Mouse (Mus musculus): ENCODE results near the gene Ttc7b.

Gene Ttc7b

GRCm38 (mm10) chr12:100328998-100329397 is 191.6 kb downstream of the Ttc7b start:
- DNase-seq (ENCODE audit: low spot score) = no peak

- DNase-seq (ENCODE audit: low spot score) = no peak
Measured at GRCm38 (mm10) chr12:100328557-100328956, 192.1 kb downstream of the Ttc7b start.

- DNase-seq (ENCODE audit: low spot score) = no peak
Measured at GRCm38 (mm10) chr12:100326732-100327131, 193.9 kb downstream of the Ttc7b start.

- DNase-seq (ENCODE audit: low spot score) = no peak
Measured at GRCm38 (mm10) chr12:100325618-100326017, 195.0 kb downstream of the Ttc7b start.

- DNase-seq (ENCODE audit: low spot score) = no peak
Measured at GRCm38 (mm10) chr12:100325212-100325611, 195.4 kb downstream of the Ttc7b start.

GRCm38 (mm10) chr12:100323641-100324040 is 197.0 kb downstream of the Ttc7b start:
- DNase-seq (ENCODE audit: low spot score) = no peak

- no peak for DNase-seq (ENCODE audit: low spot score)
Measured at GRCm38 (mm10) chr12:100322225-100322624, 198.4 kb downstream of the Ttc7b start.

GRCm38 (mm10) chr12:100321545-100321944 is 199.1 kb downstream of the Ttc7b start:
- DNase-seq (ENCODE audit: low spot score) = no peak

- DNase-seq (ENCODE audit: low spot score) = no peak
Measured at GRCm38 (mm10) chr12:100319746-100320145, 200.9 kb downstream of the Ttc7b start.

- DNase-seq (ENCODE audit: low spot score) = no peak
Measured at GRCm38 (mm10) chr12:100317936-100318335, 202.7 kb downstream of the Ttc7b start.

GRCm38 (mm10) chr12:100316094-100316493 is 204.5 kb downstream of the Ttc7b start:
- no peak for DNase-seq (ENCODE audit: low spot score)

GRCm38 (mm10) chr12:100315119-100315885 is 205.3 kb downstream of the Ttc7b start:
- no peak for DNase-seq (ENCODE audit: low spot score)

- no peak for DNase-seq (ENCODE audit: low spot score)
Measured at GRCm38 (mm10) chr12:100313785-100314375, 206.7 kb downstream of the Ttc7b start.

- no peak for DNase-seq (ENCODE audit: low spot score)
Measured at GRCm38 (mm10) chr12:100313209-100313608, 207.4 kb downstream of the Ttc7b start.

- no peak for DNase-seq (ENCODE audit: low spot score)
Measured at GRCm38 (mm10) chr12:100310471-100311392, 209.9 kb downstream of the Ttc7b start.

- DNase-seq (ENCODE audit: low spot score) = no peak
Measured at GRCm38 (mm10) chr12:100309201-100309600, 211.4 kb downstream of the Ttc7b start.

- peak; percentile 41 for DNase-seq (ENCODE audit: low spot score)
Measured at GRCm38 (mm10) chr12:100307501-100308260, 212.9 kb downstream of the Ttc7b start.

- DNase-seq (ENCODE audit: low spot score) = no peak
Measured at GRCm38 (mm10) chr12:100306336-100306735, 214.3 kb downstream of the Ttc7b start.

GRCm38 (mm10) chr12:100305051-100305673 is 215.5 kb downstream of the Ttc7b start:
- peak; percentile 59 for DNase-seq (ENCODE audit: low spot score)

- DNase-seq (ENCODE audit: low spot score) = no peak
Measured at GRCm38 (mm10) chr12:100304280-100304679, 216.3 kb downstream of the Ttc7b start.

- DNase-seq (ENCODE audit: low spot score) = no peak
Measured at GRCm38 (mm10) chr12:100303141-100303540, 217.5 kb downstream of the Ttc7b start.

Measured in embryo, embryonic 10 days (tissue).